Mouse (Mus musculus): ENCODE results near the gene Upf2.

The Upf2 gene

DNA sequence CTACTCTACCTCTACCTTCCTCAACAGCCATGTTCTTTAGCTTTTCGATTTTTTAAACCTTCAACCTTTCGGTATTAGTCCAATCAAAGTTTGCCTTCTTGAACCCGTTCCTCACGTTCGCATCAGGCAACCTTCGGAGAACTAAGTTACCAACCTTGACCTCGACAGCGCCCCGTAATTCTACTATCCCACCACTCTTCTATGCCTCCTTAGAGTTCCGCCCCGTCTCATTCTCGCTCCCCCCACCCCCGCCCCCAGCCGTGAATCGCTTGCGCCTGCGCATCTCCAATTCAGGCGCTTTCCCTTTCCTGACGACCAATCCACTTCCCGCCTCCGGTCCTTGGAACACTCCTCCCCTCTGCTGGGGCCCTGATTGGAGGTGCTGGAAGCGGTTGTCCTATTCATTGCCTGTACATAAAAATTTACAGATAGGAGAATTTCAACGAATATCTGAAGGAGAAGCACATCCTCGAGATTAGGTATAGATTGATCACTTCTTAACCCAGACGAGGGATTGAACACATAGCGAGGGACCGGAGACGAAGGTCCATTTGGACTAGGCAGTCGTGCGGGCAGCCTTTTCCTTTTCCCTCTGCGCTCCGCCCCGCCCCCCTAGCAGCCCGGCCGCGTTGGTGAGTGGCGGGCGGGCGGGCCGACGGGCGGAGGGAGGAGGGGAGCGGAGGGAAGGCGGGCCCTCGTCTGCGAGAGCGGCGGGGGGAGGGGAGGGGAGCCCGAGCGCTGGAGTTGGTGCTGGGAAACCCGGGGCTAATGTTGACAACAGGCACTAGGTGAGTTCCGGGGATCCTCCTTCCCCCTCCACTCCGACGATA, at the start of gene Upf2:
TSS of gene Upf2 (plus strand) at position 704 of the 830 bp plus-strand sequence.
- peak; percentile 91 for DNase-seq (ENCODE audit: low read depth)

DNA sequence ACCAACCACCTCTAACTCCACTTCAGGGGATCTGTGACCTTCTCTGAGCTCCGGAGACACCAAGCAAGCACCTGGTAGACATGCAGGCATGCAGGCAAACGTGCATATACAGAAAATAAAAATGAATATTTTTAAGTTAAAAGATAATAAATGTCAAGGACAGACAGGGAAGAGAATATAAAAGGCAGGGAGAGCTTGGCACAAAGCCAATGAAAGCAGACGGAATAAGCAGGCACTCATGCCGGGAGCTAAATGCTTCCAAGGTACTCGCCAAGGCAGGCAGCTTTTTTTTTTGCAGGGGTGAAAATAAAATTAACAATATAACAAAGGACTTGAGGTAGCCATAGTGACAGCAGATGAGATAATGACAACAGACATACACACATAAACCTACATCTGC, 45.2 kb upstream of the Upf2 start:
- DNase-seq (ENCODE audit: low read depth) = no peak

DNA sequence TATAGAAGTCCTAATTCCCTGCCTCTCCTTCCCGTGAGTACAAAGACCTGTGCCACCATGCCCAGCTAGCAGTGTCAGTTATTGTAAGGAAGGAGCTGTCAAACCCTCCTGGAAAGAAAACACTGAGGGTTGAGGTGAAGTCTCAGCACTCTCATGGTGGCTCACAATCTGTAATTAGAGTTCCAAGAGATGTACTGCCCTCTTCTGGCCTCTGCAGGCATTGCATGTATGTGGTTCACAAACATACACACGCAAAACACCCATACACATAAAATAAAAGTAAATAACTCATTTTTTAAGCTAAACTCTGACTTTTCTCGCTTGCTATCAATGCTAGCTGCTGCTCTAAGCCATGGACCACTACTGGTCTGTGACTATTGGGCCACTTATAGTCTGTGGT, 44.6 kb upstream of the Upf2 start:
- DNase-seq (ENCODE audit: low read depth) = peak; percentile 8

DNA sequence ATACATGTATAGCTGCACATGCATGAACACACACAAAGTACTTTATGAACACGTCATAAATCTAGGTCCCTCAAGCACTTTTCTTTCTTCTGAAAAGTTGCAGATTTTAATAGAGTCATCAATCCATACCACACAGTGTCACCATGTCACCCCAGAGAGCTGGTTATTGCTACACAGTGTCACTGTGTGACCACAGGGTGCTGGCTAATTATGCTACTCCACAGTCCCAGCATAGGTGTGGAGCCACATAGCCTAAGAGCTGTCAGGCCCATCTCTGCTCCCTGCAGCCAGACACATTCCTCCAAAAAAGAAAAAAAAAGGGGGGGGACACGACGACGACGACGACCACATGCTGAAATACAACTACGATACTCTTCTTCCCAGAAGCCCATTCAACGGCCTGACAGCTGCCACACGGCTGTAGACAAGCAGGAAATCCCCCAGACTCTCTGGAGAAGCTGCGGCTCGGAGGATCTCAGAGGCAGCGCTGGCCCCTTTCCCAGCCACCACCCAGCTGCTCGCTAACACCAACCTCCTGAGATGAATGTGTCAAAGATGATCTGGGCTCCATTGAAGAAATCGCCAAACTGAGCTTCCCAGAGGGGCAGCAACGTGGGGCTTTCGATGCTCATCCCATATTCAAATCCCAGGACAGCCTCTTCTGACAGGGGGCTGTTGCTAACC, 39.8 kb upstream of the Upf2 start:
- DNase-seq (ENCODE audit: low read depth) = no peak

DNA sequence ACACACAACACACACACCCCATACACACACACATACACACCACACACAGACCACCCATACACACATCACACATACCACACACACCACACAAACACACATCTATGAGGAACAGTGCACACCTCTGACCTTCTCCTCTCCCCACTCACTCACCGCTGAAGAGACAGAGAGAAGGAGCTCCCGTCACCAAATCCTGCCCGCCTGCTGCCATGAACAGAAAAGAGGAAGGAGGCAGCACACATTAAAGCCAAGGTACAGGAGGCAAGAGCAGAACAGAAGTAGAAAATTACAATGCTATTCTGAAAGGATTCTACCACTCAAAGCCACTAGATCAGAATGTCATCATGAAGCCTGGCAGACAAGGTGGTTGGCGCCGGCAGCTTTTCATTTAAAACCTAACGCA, 28.4 kb upstream of the Upf2 start:
- no peak for DNase-seq (ENCODE audit: low read depth)

DNA sequence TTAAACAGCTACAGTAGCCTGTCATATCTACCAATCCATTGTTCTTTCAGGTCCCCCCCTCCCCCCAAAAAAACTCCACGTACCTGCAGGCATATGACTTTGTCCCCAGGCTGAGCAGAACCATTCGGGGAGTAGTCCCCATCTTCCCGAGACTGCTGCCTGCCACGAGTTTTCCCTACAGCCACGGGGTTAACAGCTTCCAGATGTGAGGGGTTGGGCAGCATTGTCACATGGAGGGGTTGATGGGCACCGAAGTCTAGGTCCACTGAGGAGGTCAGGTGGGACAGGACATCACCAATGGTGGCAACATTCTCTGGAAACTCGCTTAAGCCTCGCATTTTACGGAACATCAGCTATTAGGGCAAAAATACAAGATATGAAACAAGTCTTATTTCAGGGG, 27.5 kb upstream of the Upf2 start:
- DNase-seq (ENCODE audit: low read depth) = no peak

DNA sequence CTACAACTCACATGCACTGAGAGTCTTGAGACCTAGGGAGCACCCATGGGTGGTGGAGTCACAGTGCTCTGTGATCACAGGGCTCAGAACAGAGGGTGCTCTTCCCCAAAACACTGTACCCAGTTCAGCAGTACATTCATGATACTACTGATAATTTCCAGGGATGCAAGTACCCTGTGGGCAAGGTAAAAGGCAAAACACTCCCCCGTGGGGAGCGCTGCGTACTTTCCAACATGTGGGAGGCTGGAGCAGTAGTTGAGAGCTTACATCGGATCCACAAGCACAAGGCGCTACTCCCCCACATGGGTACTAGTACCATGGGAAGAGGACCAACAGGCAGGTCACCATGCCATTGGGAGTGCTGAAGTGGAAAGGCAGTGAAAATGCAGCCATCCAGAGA, 23.8 kb upstream of the Upf2 start:
- no peak for DNase-seq (ENCODE audit: low read depth)

DNA sequence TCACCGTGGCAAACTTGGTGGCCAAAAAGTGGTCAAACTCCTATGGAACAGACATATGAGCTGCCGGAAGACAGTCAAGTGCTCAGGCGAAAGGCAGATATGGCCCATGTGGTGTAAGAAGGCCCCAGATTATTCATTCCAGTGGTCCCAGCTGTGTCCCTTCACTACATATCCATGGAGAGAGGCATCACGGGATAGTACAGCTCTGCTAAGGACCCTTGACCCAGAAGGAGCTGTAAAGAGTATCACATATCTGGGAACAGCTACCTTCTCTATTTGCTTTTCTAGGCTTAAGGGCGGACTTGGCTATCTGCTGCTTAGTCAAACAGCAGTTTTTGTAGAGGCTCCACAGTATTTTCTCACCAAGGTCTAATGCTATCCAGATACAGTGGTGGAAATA, 21.5 kb upstream of the Upf2 start:
- DNase-seq (ENCODE audit: low read depth) = no peak

DNA sequence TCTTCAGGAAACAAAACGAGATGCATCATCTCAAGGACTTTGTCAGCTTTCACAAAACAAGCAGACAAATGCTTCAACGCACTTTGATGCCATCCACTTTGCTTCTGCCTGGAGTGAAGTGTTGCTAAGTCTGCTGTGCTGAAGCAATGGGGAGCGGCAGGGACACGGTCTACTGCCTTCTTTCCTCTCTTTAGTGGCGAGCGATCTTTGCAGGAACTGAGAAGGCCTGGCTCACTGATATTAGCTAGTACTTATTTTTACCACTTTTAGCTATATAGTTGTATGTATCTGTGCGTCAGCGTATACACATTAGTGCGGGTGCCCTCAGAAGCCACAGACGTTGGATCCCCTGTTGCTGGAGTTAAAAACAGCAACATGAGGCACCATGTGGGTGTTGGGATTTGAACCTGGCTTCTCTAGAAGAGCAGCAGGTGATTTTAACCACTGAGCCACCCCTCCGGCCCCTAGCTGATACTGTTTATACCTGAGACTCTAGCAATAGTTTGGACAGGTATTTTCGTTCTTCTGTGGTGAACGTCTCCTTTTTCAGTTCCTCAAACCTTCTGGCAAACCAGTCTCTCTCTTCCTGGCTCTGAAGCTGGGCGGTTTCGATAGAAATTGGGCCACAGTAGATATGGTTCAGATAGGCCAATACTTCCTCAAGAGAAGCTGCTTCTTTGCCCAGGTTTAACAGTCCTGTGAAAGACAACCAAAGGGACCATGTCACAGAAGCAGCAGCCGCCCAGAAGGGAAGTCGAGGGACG, 20.8 kb upstream of the Upf2 start:
- DNase-seq (ENCODE audit: low read depth) = no peak

DNA sequence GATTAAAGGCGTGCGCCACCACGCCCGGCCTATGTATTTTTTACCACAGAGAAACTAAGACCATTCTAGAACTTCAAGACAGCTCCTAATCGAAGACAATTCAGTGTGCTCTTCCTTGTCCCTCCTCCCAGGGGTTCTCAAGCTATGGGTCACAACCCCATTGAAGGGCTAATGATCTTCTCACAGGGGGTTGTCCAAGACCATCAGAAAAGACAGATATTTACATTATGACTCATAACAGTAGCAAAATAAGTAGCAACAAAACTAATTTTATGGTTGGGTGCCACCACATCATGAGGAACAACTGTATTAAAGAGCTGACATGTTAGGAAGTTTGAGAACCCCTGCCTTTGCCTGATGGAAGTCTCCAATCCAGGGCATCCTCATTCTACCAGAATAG, 19.3 kb upstream of the Upf2 start:
- no peak for DNase-seq (ENCODE audit: low read depth)

DNA sequence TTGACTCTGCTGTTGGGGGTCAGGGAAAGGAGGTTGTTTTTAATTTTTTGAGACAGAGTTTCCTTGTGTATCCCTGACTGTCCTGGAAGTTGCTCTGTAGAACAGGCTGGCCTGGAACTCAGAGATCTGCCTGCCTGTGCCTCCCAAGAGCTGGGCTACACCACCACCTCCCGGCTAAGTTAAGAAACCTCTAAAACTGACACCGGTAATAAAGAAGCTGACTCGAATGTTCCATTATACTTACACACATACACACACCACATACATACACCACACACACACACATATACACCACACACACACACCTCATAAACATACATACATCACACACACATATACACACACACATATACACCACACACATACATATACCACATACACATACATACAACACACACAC, 16.3 kb upstream of the Upf2 start:
- no peak for DNase-seq (ENCODE audit: low read depth)

DNA sequence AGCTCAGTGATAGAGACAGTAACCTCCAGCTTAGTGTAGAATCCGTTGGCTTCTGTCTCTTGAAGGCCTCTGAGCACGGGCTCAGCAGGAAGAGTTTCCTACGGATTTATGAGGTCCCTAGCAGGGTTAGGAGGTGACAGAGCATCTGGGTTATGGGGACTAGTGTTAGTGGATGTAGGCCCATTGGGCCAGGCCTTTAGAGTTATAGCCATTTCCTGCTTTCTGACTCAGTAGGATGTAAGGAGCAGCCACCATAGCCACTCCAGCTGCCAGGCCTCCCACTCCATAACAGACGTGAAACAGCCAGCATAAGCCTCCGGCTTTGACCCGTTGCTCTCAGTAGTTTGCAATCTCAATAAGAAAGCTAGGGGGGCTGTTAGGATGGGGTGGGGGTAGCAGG, 15.2 kb upstream of the Upf2 start:
- DNase-seq (ENCODE audit: low read depth) = no peak

DNA sequence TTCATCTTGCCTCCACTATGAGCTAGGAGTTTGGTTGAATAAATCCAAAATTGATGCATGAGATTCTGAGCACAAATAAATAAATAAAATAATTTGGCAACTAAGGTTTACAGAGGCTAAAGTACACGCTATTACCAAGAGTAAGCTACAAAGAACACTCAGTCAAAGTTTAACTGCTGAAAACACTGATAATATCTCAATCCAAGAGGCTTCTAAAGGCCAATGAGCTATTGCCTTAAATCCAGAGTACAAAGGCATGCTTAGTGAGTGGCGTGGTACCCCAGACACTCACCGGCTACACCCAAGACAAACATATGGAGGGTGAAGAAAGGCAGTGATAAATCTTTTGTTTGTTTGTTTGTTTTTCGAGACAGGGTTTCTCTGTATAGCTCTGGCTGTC, 14.7 kb upstream of the Upf2 start:
- DNase-seq (ENCODE audit: low read depth) = no peak

DNA sequence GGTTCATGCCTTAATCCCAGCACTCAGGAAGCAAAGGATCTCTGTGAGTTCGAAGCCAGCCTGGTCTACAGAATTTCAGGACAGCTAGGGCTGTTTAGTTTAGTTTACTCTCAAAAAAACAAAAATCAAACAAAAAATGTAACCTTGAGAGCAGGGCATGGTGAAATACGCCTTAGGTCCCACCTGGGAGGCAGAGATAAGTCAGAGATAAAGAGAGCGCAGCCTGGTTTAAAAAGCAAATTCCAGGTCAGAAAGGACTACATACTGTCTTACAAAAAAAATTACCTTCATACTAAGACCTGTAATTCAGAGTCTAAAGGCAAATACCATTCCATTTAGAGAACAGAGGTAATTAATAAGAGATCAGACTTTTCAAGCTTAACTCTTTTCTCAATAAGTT, 11.9 kb upstream of the Upf2 start:
- no peak for DNase-seq (ENCODE audit: low read depth)

DNA sequence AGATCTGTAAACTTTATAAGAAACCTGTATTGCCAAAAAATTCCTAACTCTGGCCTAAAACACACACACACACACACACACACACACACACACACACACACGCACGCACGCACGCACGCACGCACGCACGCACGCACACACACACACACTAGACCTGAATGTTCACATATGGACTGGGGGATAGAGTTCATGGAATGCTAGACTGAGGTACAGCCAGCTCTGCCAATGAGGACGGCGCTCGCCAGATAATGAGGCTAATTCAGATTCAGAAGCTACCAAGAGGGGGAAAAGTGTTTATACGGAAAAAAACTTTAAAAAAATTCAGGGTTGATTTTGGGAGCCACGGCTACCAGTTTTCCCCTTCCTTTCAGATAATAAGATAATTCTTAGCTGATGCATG, 11.4 kb upstream of the Upf2 start:
- DNase-seq (ENCODE audit: low read depth) = no peak

DNA sequence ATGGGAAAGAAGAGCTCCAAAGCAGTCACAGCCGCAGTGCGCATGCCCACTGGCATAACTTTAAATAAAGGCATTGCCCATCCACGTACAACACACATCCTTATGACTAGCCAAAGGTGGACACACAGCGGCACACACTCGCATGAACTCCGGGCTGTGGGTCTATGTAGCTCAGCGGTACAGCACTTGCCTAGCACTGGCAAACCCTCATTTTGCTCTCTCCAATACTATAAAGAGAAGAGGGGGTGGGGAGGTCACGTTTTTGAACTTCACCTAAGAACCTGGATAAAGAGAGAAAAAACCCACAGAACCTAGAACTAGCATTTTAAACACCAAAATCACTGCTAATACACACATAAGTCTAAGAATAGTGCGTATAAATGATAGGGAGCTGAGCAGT, 10.3 kb upstream of the Upf2 start:
- no peak for DNase-seq (ENCODE audit: low read depth)

DNA sequence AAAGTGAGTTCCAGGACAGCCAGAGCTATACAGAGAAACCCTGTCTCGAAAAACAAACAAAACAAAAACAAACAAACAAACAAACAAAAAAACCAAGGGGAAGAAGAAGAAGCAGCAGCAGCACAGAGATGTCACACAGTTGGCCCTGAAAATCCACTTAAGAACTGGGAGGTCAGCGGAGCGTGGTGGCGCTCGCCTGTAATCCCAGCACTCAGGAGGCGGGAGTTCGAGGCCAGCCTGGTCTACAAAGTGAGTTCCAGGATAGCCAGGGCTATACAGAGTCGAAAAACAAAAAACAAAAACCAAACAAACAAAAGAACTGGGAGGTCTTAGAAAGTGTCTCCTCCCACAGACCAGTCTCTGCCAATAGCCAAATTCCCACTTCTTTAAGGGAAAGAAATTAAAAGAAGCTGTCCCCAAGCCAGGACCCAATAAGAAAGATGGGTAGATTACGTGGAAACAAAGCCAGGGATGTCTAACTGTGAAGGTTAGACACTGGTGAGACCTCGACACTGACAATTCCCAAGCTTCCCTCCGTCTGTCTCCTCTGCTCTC, 9.3 kb upstream of the Upf2 start:
- peak; percentile 0 for DNase-seq (ENCODE audit: low read depth)

DNA sequence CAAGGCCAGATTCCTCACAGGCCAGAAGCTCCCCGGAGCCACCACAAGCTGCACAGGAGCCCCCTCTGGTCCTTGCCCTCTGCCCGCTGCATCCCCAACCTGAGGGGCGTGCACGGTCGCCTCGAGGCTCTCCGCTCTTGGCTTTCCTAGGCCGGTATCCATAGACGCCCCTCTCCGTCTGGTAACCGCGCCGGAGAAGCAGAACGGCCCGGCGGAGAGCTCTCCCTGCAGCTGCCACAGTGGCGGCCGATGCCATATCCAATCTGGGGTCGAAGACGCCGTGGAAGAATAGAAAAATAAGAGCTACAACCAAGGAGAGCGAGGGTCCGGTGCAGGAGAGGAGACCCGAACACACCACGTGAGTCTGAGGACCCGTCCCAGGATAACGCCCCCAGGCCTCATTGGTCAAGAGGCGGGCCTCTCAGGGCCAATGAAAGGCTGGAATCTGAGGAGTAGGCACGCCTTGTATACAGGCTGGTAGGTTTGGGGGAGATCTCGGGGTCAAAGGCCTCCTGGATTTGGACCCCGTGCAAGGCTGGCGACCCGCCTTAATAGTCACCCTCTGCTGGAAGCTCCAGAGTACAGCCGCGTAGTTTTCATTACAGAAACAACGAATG, 8.7 kb upstream of the Upf2 start, which contains the start of gene Dhtkd1:
TSS of gene Dhtkd1 (minus strand) at position 377 of the 617 bp plus-strand sequence.
- peak; percentile 19 for DNase-seq (ENCODE audit: low read depth)

DNA sequence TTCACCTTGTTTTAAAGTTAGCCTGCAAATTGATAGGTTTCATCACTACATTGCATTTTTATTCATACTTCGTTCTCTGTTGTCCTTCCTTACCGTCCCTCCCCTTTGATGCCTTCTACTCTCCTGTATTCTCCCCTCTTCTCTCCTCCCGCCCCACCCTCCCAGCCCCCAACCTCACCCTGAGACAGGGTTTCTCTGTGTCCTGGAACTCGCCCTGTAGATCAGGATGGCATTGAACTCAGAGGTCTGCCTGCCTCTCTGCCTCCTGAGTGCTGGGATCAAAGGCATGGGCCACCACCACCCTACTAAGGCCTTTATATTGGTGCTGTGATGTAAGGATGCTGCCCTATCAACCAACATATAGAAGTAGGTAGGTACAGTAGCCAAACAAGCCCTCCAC, 8.2 kb upstream of the Upf2 start:
- DNase-seq (ENCODE audit: low read depth) = no peak

DNA sequence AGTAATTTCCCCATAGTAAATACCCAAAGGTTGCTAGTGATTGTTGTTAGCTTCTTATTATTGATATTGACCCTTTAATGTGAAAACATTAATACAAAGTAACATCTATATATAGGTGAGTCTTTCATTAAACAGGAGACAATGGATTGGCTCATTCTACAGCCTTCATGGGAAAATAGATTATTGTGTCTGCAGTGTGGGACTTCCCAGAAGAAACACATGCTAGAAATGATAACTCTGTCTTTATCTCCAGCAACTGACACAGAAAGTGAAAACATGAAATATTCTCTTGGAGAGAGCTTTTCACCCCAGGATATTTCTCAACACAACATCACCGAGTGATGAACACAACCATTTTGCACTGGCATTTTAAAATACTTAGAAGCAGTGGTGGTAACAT, 5.6 kb upstream of the Upf2 start:
- no peak for DNase-seq (ENCODE audit: low read depth)

DNA sequence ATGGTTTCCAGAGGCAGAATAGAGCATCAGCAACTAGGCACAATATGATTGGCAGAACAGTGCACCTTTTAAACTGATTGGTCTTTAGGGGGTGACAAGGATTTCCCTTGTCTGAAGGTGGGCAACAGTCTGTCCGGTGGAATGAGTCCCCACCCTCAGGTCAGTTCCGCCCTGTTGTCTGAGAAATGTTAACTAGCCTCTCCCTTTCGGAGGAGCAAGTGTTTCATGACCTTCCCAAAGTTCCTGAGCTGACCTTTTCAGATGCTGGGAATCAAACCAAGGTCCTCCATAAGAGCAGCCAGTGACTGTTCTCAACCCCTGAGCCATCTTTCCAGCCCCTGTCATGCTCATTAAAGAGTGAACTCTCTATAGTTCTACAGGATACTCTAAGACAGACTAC, 4.4 kb upstream of the Upf2 start:
- no peak for DNase-seq (ENCODE audit: low read depth)

DNA sequence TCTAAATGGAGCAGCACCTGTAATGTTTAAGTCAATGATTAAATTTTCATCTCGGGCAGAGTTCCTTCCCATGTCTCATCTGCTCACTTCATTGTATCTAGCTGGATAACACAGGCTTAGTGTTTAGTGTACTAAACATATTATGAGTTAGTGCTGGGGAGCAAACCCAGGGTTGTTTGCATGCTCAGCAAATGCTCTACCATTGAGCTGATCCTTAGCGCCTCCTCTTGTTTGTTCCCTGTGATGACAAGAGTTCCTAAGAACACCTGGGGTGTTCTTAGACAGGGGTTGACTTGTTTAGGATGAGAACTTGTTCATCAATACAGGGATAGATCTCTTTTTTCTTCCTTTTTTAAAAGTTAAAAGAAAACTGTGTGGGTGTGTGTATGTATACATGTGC, 2.3 kb upstream of the Upf2 start:
- DNase-seq (ENCODE audit: low read depth) = no peak

Measured in fibroblast of lung, adult 2 months (primary cell).